Mouse (Mus musculus): ENCODE data around the gene Smco4. TPM values are rescaled to one million over a fixed set of nuclear protein-coding genes. Genes with fewer than 3 reads are reported as not detected.
A peak's percentile ranks its signal among the peaks of the same experiment; 100 is the strongest.

The Smco4 gene
- polyA plus RNA-seq, 1 experiment from 2014 or later, result 0.79 TPM

DNA sequence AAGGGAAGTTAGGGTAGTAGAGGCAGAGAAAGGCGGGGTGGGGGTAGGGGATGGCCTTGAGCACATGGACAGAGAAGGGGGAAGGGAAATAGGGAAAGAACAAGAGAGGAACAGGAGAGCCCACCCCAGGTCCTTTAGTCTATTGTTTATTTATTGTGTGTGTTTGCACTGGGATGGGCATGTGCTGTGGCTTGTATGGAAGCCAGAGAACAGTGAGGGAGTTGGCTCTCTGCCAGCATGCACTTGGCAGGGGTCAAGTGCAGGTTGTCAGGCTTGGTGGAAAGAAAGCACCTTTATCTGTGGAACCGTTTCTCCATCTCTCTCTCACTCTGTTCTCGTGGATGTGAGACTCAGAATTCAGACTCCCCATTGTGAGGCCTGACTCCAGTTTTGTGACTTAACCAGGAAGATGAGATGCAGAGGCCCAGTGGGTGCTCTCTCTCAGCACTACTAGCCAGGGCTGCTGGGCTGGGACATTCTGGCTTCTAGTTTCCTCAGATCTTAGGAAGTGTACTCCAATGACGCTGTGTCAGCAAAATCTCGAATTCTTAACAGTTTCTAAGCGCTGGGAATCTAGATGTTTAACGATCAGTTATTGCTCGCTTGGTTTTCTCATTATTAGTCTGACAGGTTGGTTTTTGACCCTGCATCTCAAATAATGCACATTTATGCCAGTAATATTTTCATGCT lies 36.2 kb downstream of the Smco4 start:
- Histone ChIP-seq H3K27ac (replicated peaks) (no peak overlapping the region), H3K36me3 (no peaks in the 10 kb centered on the region), H3K4me1 (peaks cover 15% of the 10 kb centered on the region), H3K9me3 (no peaks in the 10 kb centered on the region), H3K4me2 (replicated peaks) (no peak overlapping the region), H3K27me3 (no peaks in the 10 kb centered on the region), H3K4me3 (no peak overlapping the region), H3K9ac (replicated peaks) (no peak overlapping the region)
- WGBS, result 72% methylated on average over 8 of the region's 8 CpGs
- ATAC-seq (ENCODE audit: low FRiP score, low read depth), result peak; percentile 50; the same call in 1 of the 2 replicates

DNA sequence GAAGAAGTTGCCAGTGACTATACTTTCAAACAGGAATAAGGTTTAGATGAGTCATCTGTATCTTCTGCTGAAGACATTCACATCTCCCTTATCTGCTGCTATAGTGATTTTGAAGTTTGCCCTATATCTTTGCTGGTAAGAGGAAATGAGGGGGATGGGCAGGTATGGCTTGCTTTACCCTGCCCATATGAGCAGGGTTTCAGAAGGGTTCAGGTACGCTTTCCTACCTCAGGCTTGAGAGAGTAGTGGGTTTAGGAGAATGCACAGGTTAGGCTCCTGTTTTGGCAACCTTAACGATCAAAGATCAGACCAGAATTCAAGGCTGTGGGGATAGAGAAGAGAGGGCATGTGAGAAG lies 36.7 kb downstream of the Smco4 start:
- H3K27ac ChIP-seq (replicated peaks), result no peak overlapping the region
- 93% methylated on average over 2 of the region's 2 CpGs for WGBS
- H3K9me3 ChIP-seq, result no peaks in the 10 kb centered on the region

DNA sequence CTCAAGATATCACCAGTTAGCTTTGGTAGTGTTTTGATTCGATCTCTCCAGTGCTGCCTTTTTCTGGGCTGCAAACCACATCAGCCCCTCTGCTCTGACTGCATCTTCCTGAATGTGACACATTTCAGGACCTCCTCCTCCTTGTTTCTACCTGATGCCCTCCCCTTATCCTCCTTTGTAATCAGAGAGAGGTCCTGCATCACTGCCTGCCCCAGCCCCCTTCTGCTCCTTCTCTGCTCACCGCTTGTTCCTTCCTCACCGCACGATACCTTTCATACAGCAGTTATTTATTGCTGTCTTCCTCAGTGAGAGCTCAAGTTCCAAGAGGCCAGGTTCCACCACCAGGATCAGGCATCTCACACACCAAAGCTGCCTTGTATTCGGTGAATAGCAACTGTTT lies 38.0 kb downstream of the Smco4 start:
- Histone ChIP-seq H3K27me3 (no peaks in the 10 kb centered on the region), H3K9ac (replicated peaks) (no peak overlapping the region), H3K36me3 (no peaks in the 10 kb centered on the region), H3K4me3 (no peak overlapping the region), H3K27ac (replicated peaks) (no peak overlapping the region), H3K9me3 (no peaks in the 10 kb centered on the region), H3K4me1 (peaks cover 15% of the 10 kb centered on the region), H3K4me2 (replicated peaks) (no peak overlapping the region)
- 92% methylated on average over 5 of the region's 5 CpGs for WGBS
- no peak for ATAC-seq (ENCODE audit: low FRiP score, low read depth)

More for the DNA sequence above, 36.7 kb downstream of the Smco4 start:
- no peaks in the 10 kb centered on the region for H3K27me3 ChIP-seq
- H3K9ac ChIP-seq (replicated peaks), result no peak overlapping the region
- H3K36me3 ChIP-seq, result no peaks in the 10 kb centered on the region
- ATAC-seq (ENCODE audit: low FRiP score, low read depth), result no peak
- H3K4me3 ChIP-seq, result no peak overlapping the region
- H3K4me2 ChIP-seq (replicated peaks), result no peak overlapping the region
- H3K4me1 ChIP-seq, result peaks cover 15% of the 10 kb centered on the region

GRCm38 (mm10) chr9:15533336-15534070 lies 40.3 kb downstream of the Smco4 start:
- no peaks in the 10 kb centered on the region for H3K9me3 ChIP-seq
- no peak overlapping the region for H3K4me2 ChIP-seq (replicated peaks)
- peaks cover 14% of the 10 kb centered on the region for H3K4me1 ChIP-seq
- no peak for ATAC-seq (ENCODE audit: low FRiP score, low read depth)
- H3K36me3 ChIP-seq, result no peaks in the 10 kb centered on the region
- no peak overlapping the region for H3K9ac ChIP-seq (replicated peaks)
- no peak overlapping the region for H3K4me3 ChIP-seq
- WGBS, result 80% methylated on average over 11 of the region's 11 CpGs
- H3K27me3 ChIP-seq, result no peaks in the 10 kb centered on the region
- H3K27ac ChIP-seq (replicated peaks), result no peak overlapping the region

- no peak for ATAC-seq (ENCODE audit: low FRiP score, low read depth)
- Histone ChIP-seq H3K9me3 (no peaks in the 10 kb centered on the region), H3K9ac (replicated peaks) (no peak overlapping the region), H3K4me3 (no peak overlapping the region), H3K27ac (replicated peaks) (no peak overlapping the region), H3K27me3 (no peaks in the 10 kb centered on the region), H3K4me2 (replicated peaks) (no peak overlapping the region), H3K4me1 (peaks cover 8% of the 10 kb centered on the region), H3K36me3 (no peaks in the 10 kb centered on the region)
- WGBS, result 98% methylated on average over 2 of the region's 2 CpGs
Observed at GRCm38 (mm10) chr9:15534110-15534509, 40.9 kb downstream of the Smco4 start.

DNA sequence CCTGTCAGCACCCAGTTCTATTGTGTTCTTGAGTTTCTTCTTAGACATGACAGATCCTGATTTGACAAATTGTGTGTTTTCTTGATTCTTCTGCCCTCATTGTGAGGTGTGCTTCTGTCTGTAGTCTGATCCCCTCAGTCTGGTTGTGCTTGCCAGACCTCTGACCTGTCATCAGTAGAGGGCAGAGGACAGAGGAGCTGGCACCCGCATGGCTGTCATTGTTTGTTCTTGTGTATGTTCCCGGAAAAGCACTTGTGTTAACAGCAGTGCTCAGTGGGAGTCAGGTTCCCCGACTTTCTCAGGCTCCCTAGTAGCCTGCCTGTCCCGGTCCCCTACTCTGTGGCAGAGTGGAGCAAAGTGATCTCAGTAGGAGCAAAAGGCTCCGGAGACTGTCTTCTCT lies 42.2 kb downstream of the Smco4 start:
- WGBS, result 53% methylated on average over 5 of the region's 5 CpGs

DNA sequence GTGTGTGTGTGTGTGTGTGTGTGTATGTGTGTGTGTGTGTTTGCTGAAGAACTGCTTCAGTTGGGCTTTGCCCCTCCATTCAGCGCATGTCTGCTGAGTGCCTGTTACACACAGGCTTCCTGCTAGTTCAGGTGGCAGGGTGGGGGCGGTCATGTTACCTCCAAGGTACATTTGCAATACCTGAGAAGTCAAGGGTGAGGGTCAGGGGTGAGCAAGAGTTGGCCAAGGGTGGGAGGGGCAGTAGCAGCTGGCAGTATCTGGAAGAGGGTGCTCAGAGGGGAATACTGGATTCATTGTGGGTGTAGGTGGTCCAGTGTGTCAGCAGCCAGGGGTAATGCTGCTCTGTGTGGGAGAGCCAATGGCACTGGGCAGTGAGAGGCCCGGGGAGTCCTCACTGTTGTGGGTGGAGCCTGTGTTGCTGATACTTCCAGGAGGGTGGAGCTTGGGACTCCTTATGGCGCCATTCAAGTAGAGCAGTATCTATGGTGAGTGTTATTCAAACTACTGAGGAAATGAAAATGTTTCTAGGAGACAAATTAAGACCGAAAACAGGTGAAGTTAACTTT lies 43.7 kb downstream of the Smco4 start:
- Histone ChIP-seq H3K27ac (replicated peaks) (no peak overlapping the region), H3K9ac (replicated peaks) (no peak overlapping the region), H3K27me3 (no peaks in the 10 kb centered on the region), H3K36me3 (no peaks in the 10 kb centered on the region; the same call in 1 of the 2 replicates), H3K9me3 (no peaks in the 10 kb centered on the region), H3K4me2 (replicated peaks) (no peak overlapping the region), H3K4me1 (no peaks in the 10 kb centered on the region), H3K4me3 (no peak overlapping the region)
- WGBS, result 93% methylated on average over 5 of the region's 5 CpGs
- ATAC-seq (ENCODE audit: low FRiP score, low read depth), result no peak

More for the DNA sequence above, 42.2 kb downstream of the Smco4 start:
- Histone ChIP-seq H3K4me3 (no peak overlapping the region), H3K9ac (replicated peaks) (no peak overlapping the region), H3K27me3 (no peaks in the 10 kb centered on the region), H3K4me2 (replicated peaks) (no peak overlapping the region), H3K27ac (replicated peaks) (no peak overlapping the region), H3K36me3 (no peaks in the 10 kb centered on the region; the same call in 1 of the 2 replicates), H3K9me3 (no peaks in the 10 kb centered on the region), H3K4me1 (no peaks in the 10 kb centered on the region)
- no peak for ATAC-seq (ENCODE audit: low FRiP score, low read depth)

DNA sequence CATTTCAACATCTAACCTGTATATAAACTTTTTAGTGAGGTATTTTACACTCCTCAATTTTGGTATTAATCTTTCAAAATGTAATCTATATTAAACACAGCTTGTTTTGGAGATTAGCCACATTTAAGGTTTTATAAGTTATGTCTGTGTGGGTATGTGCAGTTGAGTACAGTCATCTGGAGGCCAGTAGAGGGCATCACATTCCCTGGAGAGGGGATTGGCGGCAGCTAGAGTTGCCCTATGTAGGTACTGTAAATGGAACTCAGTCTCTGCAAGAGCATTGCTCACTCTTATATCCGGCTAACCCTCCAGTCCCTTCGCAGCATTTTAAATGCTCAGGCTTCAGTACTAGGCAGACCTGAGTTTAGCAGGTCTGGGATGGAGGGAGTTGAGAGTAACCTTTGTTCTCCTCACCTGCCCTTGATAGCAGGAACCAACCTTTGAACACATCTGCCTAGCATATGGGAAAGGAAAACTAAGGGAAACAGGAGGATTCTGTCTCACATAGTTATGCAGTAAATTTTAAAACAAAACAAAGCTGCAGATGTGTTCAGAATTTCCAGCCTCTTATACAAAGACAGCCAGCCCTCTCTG lies 44.3 kb downstream of the Smco4 start:
- no peaks in the 10 kb centered on the region; the same call in 1 of the 2 replicates for H3K36me3 ChIP-seq
- H3K27me3 ChIP-seq, result no peaks in the 10 kb centered on the region
- no peak overlapping the region for H3K4me3 ChIP-seq
- H3K9me3 ChIP-seq, result no peaks in the 10 kb centered on the region
- ATAC-seq (ENCODE audit: low FRiP score, low read depth), result no peak
- no peaks in the 10 kb centered on the region for H3K4me1 ChIP-seq
- H3K9ac ChIP-seq (replicated peaks), result no peak overlapping the region
- no peak overlapping the region for H3K27ac ChIP-seq (replicated peaks)
- H3K4me2 ChIP-seq (replicated peaks), result no peak overlapping the region
- WGBS, result 90% methylated on average over 3 of the region's 3 CpGs

DNA sequence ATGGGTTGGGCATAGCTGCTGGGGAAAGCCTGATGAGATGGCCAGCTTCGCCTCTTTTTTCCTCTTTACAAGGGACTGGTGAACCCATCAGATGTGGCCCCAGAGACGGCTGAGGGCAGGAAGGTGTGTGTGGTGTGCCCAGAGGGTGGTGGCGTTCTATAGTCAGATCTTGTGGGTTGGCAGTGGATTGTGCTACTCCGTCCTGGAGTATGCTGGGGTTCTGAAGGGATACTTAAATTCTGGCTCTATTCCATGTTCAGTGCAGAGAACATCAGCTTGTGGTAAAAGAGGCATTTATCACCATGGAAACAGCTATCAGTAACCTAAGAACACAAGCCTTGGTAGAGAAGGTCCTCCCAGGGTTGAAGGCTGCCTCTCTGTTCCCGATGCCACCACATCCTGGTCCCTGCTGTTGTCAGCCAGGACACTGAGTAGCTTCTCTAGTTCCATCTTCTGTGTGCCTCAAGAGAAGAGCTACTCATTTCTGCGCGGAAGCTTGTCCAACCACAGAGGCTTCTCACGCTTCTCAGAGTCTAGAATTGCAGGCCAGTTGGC lies 45.8 kb downstream of the Smco4 start:
- H3K27me3 ChIP-seq, result no peaks in the 10 kb centered on the region
- no peak overlapping the region for H3K27ac ChIP-seq (replicated peaks)
- no peak overlapping the region for H3K4me2 ChIP-seq (replicated peaks)
- H3K4me3 ChIP-seq, result no peak overlapping the region
- H3K36me3 ChIP-seq, result no peaks in the 10 kb centered on the region; the same call in 1 of the 2 replicates
- no peak overlapping the region for H3K9ac ChIP-seq (replicated peaks)
- H3K4me1 ChIP-seq, result no peaks in the 10 kb centered on the region
- H3K9me3 ChIP-seq, result no peaks in the 10 kb centered on the region
- WGBS, result 88% methylated on average over 8 of the region's 8 CpGs
- ATAC-seq (ENCODE audit: low FRiP score, low read depth), result no peak

DNA sequence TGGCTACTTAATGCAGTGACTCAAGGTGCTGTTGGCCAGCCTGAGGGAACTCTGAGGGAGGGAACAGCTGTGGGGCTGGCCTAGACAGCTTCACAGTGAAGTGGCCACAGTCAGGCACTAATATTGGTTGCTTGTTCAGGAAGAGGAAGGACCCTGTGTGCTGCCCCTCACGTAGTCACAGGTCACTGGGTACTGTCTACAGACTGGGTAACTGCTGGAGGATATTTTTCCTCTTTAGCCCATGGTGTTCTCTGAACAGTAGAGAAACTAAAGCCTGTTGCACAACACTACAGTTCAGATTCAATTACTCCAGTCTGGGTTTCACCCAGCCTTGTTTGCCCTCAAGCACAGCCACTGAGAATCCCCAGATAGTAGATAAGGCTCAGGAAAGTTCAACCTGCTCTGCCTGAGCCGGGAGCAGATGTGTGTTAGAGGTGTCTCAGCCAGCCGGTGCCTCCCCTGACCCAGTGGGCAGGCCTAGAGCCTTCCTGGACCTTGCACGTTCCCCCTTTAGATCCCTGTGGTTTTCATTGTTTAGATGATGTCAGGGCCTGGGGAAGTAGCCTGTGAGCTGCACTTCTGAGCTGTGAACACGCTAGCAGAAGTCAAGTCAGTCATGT lies 48.6 kb downstream of the Smco4 start:
- WGBS, result 74% methylated on average over 5 of the region's 5 CpGs
- Histone ChIP-seq H3K9ac (replicated peaks) (no peak overlapping the region), H3K4me2 (replicated peaks) (no peak overlapping the region), H3K4me3 (no peak overlapping the region), H3K4me1 (no peaks in the 10 kb centered on the region), H3K9me3 (no peaks in the 10 kb centered on the region), H3K36me3 (no peaks in the 10 kb centered on the region; the same call in 1 of the 2 replicates), H3K27me3 (no peaks in the 10 kb centered on the region), H3K27ac (replicated peaks) (no peak overlapping the region)
- ATAC-seq (ENCODE audit: low FRiP score, low read depth), result no peak

DNA sequence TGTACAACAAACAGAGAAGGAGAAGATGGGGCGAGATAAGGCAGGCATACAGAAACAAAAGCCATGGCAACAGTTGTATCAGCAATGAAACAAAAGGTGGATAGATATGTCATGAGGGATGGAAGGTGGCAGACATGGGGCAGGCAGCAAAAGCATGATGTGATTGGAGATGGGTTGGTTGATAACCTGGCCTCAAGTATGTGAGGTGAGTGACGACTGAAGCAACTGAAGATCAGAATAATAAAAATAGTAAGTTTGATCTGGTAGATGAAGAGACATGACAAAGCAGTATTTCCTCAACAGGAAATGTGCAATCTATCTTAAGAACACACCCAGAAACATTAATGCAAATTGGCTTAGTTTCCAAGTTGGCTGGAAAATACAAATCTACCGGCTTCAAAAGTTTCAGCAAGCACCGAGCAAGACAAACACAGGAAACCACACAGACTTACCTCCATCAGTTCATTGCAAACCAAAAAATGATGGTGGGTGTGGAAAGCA lies 57.3 kb downstream of the Smco4 start:
- Histone ChIP-seq H3K4me3 (no peak overlapping the region), H3K9me3 (no peaks in the 10 kb centered on the region), H3K27me3 (no peaks in the 10 kb centered on the region), H3K27ac (replicated peaks) (no peak overlapping the region), H3K4me2 (replicated peaks) (no peak overlapping the region), H3K4me1 (no peaks in the 10 kb centered on the region; the same call in 1 of the 2 replicates), H3K9ac (replicated peaks) (no peak overlapping the region), H3K36me3 (no peaks in the 10 kb centered on the region)
- WGBS, result 91% methylated on average over 4 of the region's 4 CpGs
- ATAC-seq (ENCODE audit: low FRiP score, low read depth), result no peak

Data from midbrain, embryonic 12.5 days (tissue).